Mouse (Mus musculus) liver, embryonic 18 days (tissue): ENCODE measurements around the gene Olfr1368. TPM values are rescaled to one million over a fixed set of nuclear protein-coding genes. Genes with fewer than 3 reads are reported as not detected.

ENCODE experiments used
- polyA plus RNA-seq: library from polyadenylated mRNA; depleted of rRNA; stranded (reverse); fragments of >200 nt; gene quantifications from 2 replicates; pipeline ENCODE4 v1.2.3, GENCODE M21; 2012; rRNA removed

Olfr1368 gene
- polyA plus RNA-seq = not detected in 2 replicates

DNA sequence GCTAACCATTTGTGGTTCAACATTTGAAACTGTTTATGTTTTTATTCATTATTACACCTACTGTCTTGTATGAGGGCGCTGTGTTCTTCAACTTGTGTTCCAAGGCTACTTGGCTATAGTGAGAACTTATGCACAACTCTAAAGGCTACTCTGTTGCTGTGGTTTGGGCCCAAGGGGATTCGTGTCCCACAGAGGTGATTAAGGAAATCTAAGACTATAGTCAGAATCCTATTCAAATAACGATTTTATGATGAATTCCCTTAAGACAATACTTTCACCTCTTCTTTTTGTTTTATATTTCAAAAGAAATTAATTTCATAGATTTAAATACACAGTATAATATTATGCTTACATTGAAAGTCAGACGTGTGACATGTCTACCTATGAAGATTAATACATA lies at the start of gene Olfr1368:
Gene Olfr1368 (minus strand): TSS at position 101 of the 400 bp plus-strand sequence.

DNA sequence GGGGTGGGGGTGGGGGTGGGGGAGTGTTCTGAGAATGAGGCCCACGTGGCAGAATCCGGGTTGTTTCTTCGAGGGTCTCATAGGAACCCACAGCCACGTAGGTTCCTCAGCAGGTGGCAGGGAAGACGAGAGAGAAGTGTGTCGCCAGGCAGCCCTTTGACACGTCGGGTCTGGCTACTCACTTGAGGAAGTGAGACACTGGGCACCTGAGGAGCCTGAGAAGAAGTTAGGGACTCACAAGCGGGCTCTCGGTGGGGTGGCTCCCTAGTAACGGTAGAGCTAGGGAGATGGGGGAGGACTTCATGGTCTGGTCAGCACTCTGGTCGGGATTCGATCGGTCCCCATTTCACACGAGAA lies 33.7 kb upstream of the Olfr1368 start, which contains the start of gene Trim27:
Gene Trim27 (plus strand): TSS at position 79 of the 357 bp plus-strand sequence.

DNA sequence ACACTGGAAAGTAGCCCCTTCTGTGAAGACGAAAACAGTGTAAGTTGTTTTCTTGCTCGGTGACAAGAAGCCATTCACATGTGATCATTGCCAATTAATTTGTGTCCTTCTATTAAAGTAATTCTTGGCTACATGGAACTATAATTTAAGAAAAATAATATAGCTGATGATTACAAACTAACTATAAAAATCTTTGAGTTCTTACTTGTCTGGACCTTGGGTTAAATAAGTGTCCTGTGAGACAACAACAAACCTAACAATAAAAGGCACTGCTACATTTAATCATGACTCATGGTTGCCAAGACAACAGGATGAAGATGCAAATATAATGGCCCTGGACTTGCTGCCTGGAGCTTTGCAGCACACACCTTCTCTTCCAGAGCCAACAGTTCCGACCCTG lies 16.3 kb downstream of the Olfr1368 start, which contains the start of gene Olfr263:
Gene Olfr263 (plus strand): TSS at position 301 of the 400 bp plus-strand sequence.

DNA sequence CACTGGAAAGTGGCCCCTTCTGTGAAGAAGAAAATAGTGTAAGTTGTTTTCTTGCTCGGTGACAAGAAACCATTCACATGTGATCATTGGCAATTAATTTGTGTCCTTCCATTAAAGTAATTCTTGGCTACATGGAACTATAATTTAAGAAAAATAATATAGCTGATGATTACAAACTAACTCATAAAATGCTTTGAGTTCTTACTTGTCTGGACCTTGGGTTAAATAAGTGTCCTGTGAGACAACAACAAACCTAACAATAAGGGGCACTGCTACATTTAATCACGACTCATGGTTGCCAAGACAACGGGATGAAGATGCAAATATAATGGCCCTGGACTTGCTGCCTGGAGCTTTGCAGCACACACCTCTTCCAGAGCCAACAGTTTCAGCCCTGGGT lies 34.5 kb downstream of the Olfr1368 start, which contains the start of gene Olfr1369-ps1:
Gene Olfr1369-ps1 (plus strand): TSS at position 301 of the 400 bp plus-strand sequence.

Other genes starting within 250 kb of the Olfr1368 start
- gene Olfr1370, start 70.9 kb downstream of the Olfr1368 start, polyA plus RNA-seq = not detected in 2 replicates
- not detected in 2 replicates for gene Olfr1369-ps1, start 34.4 kb downstream of the Olfr1368 start, polyA plus RNA-seq
- gene Olfr263, start 16.2 kb downstream of the Olfr1368 start, polyA plus RNA-seq = not detected in 2 replicates
- gene Trim27, start 33.6 kb upstream of the Olfr1368 start, polyA plus RNA-seq = 22.8 and 23.6 TPM in 2 replicates
- gene Gpx5, start 146.9 kb upstream of the Olfr1368 start, polyA plus RNA-seq = not detected in 2 replicates
- gene Gpx6, start 166.3 kb upstream of the Olfr1368 start, polyA plus RNA-seq = not detected in 2 replicates
- gene Olfr1367, start 201.0 kb upstream of the Olfr1368 start, polyA plus RNA-seq = not detected in 2 replicates
- gene Zscan12, start 217.0 kb upstream of the Olfr1368 start, polyA plus RNA-seq = 2.2 and 2.4 TPM in 2 replicates